Mouse (Mus musculus): Measurements from ENCODE around the gene Smim22. TPM values are rescaled to one million over a fixed set of nuclear protein-coding genes. Genes with fewer than 3 reads are reported as not detected.

Gene Smim22
- polyA plus RNA-seq (2015; fragmentation: Nextera tagmentation; extraction: Ambion mirVana) = 45.1 and 46.8 TPM in 2 replicates

GRCm38 (mm10) chr16:5007067-5007466 lies at the start of gene Smim22:
Gene Smim22 (plus strand): TSS chr16:5007288.
- peak; percentile 86 for ATAC-seq (ENCODE audit: low read depth)
- H3K9ac ChIP-seq (ENCODE audit: low read length) = peak within 1 kb of the TSS; percentile 52
- no peaks in the 10 kb centered on the region for H3K27me3 ChIP-seq (ENCODE audit: control insufficient read depth, insufficient read depth, low read depth, low read length)
- no peaks in the 10 kb centered on the region for H3K9me3 ChIP-seq (ENCODE audit: control insufficient read depth, low read length)
- peak within 1 kb of the TSS; percentile 59 for H3K4me2 ChIP-seq (ENCODE audit: low read depth, low read length)
- H3K4me3 ChIP-seq (ENCODE audit: low read length) = peak within 1 kb of the TSS; percentile 43
- H3K4me1 ChIP-seq (replicated peaks; ENCODE audit: control insufficient read depth, insufficient read depth, low read length) = no peaks in the 10 kb centered on the region; the same call in 1 of the 2 replicates
- no peak within 1 kb of the TSS for H3K27ac ChIP-seq (ENCODE audit: low read length)
- 36% methylated on average over 5 of the region's 5 CpGs for WGBS
- H3K36me3 ChIP-seq (ENCODE audit: control insufficient read depth, insufficient read depth, low read length) = peaks cover 2% of the 10 kb centered on the region; the same call in 1 of the 2 replicates

GRCm38 (mm10) chr16:4957446-4957845 lies 49.6 kb upstream of the Smim22 start:
- H3K4me1 ChIP-seq (replicated peaks; ENCODE audit: control insufficient read depth, insufficient read depth, low read length) = no peaks in the 10 kb centered on the region; the same call in 1 of the 2 replicates
- H3K36me3 ChIP-seq (ENCODE audit: control insufficient read depth, insufficient read depth, low read length) = peaks cover 21% of the 10 kb centered on the region
- no peak overlapping the region for H3K27ac ChIP-seq (ENCODE audit: low read length)
- ATAC-seq (ENCODE audit: low read depth) = no peak
- H3K4me3 ChIP-seq (ENCODE audit: low read length) = no peak overlapping the region
- H3K9me3 ChIP-seq (ENCODE audit: control insufficient read depth, low read length) = no peaks in the 10 kb centered on the region
- no peak overlapping the region for H3K9ac ChIP-seq (ENCODE audit: low read length)
- 93% methylated on average over 3 of the region's 3 CpGs for WGBS
- no peak overlapping the region for H3K4me2 ChIP-seq (ENCODE audit: low read depth, low read length)
- no peaks in the 10 kb centered on the region for H3K27me3 ChIP-seq (ENCODE audit: control insufficient read depth, insufficient read depth, low read depth, low read length)

- H3K4me3 ChIP-seq (ENCODE audit: low read length) = no peak overlapping the region
- H3K27ac ChIP-seq (ENCODE audit: low read length) = no peak overlapping the region
- no peak for ATAC-seq (ENCODE audit: low read depth)
- 90% methylated on average over 8 of the region's 8 CpGs for WGBS
- peaks cover 5% of the 10 kb centered on the region; the same call in 1 of the 2 replicates for H3K36me3 ChIP-seq (ENCODE audit: control insufficient read depth, insufficient read depth, low read length)
- H3K4me1 ChIP-seq (replicated peaks; ENCODE audit: control insufficient read depth, insufficient read depth, low read length) = peaks cover 11% of the 10 kb centered on the region
- H3K4me2 ChIP-seq (ENCODE audit: low read depth, low read length) = no peak overlapping the region
- no peaks in the 10 kb centered on the region for H3K27me3 ChIP-seq (ENCODE audit: control insufficient read depth, insufficient read depth, low read depth, low read length)
- no peak overlapping the region for H3K9ac ChIP-seq (ENCODE audit: low read length)
- H3K9me3 ChIP-seq (ENCODE audit: control insufficient read depth, low read length) = no peaks in the 10 kb centered on the region
These were observed 46.8 kb upstream of the Smim22 start for GRCm38 (mm10) chr16:4960260-4960659.

GRCm38 (mm10) chr16:4963346-4963745 lies 43.7 kb upstream of the Smim22 start:
- WGBS = 35% methylated on average over 9 of the region's 9 CpGs
- Histone ChIP-seq H3K9me3 (ENCODE audit: control insufficient read depth, low read length) (no peaks in the 10 kb centered on the region), H3K4me2 (ENCODE audit: low read depth, low read length) (peak overlapping the region; percentile 88), H3K27me3 (ENCODE audit: control insufficient read depth, insufficient read depth, low read depth, low read length) (no peaks in the 10 kb centered on the region), H3K27ac (ENCODE audit: low read length) (no peak overlapping the region; the same call in 1 of the 2 replicates), H3K9ac (ENCODE audit: low read length) (peak overlapping the region; percentile 84), H3K36me3 (ENCODE audit: control insufficient read depth, insufficient read depth, low read length) (no peaks in the 10 kb centered on the region), H3K4me3 (ENCODE audit: low read length) (peak overlapping the region; percentile 91), H3K4me1 (replicated peaks; ENCODE audit: control insufficient read depth, insufficient read depth, low read length) (peaks cover 12% of the 10 kb centered on the region)
- ATAC-seq (ENCODE audit: low read depth) = no peak

- H3K9ac ChIP-seq (ENCODE audit: low read length) = peak within 1 kb of the TSS; percentile 84
- H3K9me3 ChIP-seq (ENCODE audit: control insufficient read depth, low read length) = no peaks in the 10 kb centered on the region
- H3K36me3 ChIP-seq (ENCODE audit: control insufficient read depth, insufficient read depth, low read length) = no peaks in the 10 kb centered on the region
- under 1% methylated on average over 66 of the region's 76 CpGs for WGBS
- peak within 1 kb of the TSS; percentile 91 for H3K4me3 ChIP-seq (ENCODE audit: low read length)
- H3K27me3 ChIP-seq (ENCODE audit: control insufficient read depth, insufficient read depth, low read depth, low read length) = no peaks in the 10 kb centered on the region
- peak within 1 kb of the TSS; percentile 88 for H3K4me2 ChIP-seq (ENCODE audit: low read depth, low read length)
- ATAC-seq (ENCODE audit: low read depth) = peak; percentile 98
- H3K4me1 ChIP-seq (replicated peaks; ENCODE audit: control insufficient read depth, insufficient read depth, low read length) = peaks cover 12% of the 10 kb centered on the region
- peak within 1 kb of the TSS; percentile 84 for H3K27ac ChIP-seq (ENCODE audit: low read length)
These were observed 43.0 kb upstream of the Smim22 start, which contains the start of gene Anks3 for GRCm38 (mm10) chr16:4963797-4964709. Gene Anks3 (minus strand): TSS chr16:4964205.

GRCm38 (mm10) chr16:4964731-4965391 lies 42.2 kb upstream of the Smim22 start:
- Histone ChIP-seq H3K4me1 (replicated peaks; ENCODE audit: control insufficient read depth, insufficient read depth, low read length) (peaks cover 12% of the 10 kb centered on the region), H3K36me3 (ENCODE audit: control insufficient read depth, insufficient read depth, low read length) (no peaks in the 10 kb centered on the region), H3K9me3 (ENCODE audit: control insufficient read depth, low read length) (no peaks in the 10 kb centered on the region), H3K27me3 (ENCODE audit: control insufficient read depth, insufficient read depth, low read depth, low read length) (no peaks in the 10 kb centered on the region), H3K27ac (ENCODE audit: low read length) (peak overlapping the region; percentile 84), H3K4me3 (ENCODE audit: low read length) (peak overlapping the region; percentile 91), H3K9ac (ENCODE audit: low read length) (peak overlapping the region; percentile 84), H3K4me2 (ENCODE audit: low read depth, low read length) (peak overlapping the region; percentile 88)
- WGBS = 22% methylated on average over 13 of the region's 13 CpGs
- ATAC-seq (ENCODE audit: low read depth) = peak; percentile 15

GRCm38 (mm10) chr16:4965392-4966129 lies 41.5 kb upstream of the Smim22 start:
- ATAC-seq (ENCODE audit: low read depth) = no peak
- no peak overlapping the region for H3K4me3 ChIP-seq (ENCODE audit: low read length)
- no peak overlapping the region for H3K27ac ChIP-seq (ENCODE audit: low read length)
- peaks cover 12% of the 10 kb centered on the region for H3K4me1 ChIP-seq (replicated peaks; ENCODE audit: control insufficient read depth, insufficient read depth, low read length)
- no peaks in the 10 kb centered on the region for H3K27me3 ChIP-seq (ENCODE audit: control insufficient read depth, insufficient read depth, low read depth, low read length)
- H3K9me3 ChIP-seq (ENCODE audit: control insufficient read depth, low read length) = no peaks in the 10 kb centered on the region
- no peak overlapping the region for H3K9ac ChIP-seq (ENCODE audit: low read length)
- H3K36me3 ChIP-seq (ENCODE audit: control insufficient read depth, insufficient read depth, low read length) = no peaks in the 10 kb centered on the region
- WGBS = 81% methylated on average over 8 of the region's 8 CpGs
- H3K4me2 ChIP-seq (ENCODE audit: low read depth, low read length) = no peak overlapping the region; the same call in 1 of the 2 replicates

- 72% methylated on average over 3 of the region's 3 CpGs for WGBS
- peaks cover 8% of the 10 kb centered on the region for H3K4me1 ChIP-seq (replicated peaks; ENCODE audit: control insufficient read depth, insufficient read depth, low read length)
- H3K9ac ChIP-seq (ENCODE audit: low read length) = no peak overlapping the region
- H3K4me2 ChIP-seq (ENCODE audit: low read depth, low read length) = no peak overlapping the region
- no peaks in the 10 kb centered on the region for H3K36me3 ChIP-seq (ENCODE audit: control insufficient read depth, insufficient read depth, low read length)
- ATAC-seq (ENCODE audit: low read depth) = no peak
- H3K27me3 ChIP-seq (ENCODE audit: control insufficient read depth, insufficient read depth, low read depth, low read length) = no peaks in the 10 kb centered on the region
- no peak overlapping the region for H3K4me3 ChIP-seq (ENCODE audit: low read length)
- H3K27ac ChIP-seq (ENCODE audit: low read length) = no peak overlapping the region
- H3K9me3 ChIP-seq (ENCODE audit: control insufficient read depth, low read length) = no peaks in the 10 kb centered on the region
These were observed 38.7 kb upstream of the Smim22 start for GRCm38 (mm10) chr16:4968426-4968825.
